Mouse (Mus musculus) gastrocnemius, adult 2 months (tissue): ENCODE measurements around the gene Zbtb16. TPM values are rescaled to one million over a fixed set of nuclear protein-coding genes. Genes with fewer than 3 reads are reported as not detected.

Experiments
- DNase-seq: peaks from one replicate; pipeline ENCODE4 v3.0.0; 2022
- H3K27ac ChIP-seq: fragments of 200-600 bp; 2 replicates; pipeline ENCODE4 v1.8.1; 2022; ENCODE audit warnings: mild to moderate bottlenecking
- H3K4me3 ChIP-seq: fragments of 200-600 bp; 2 replicates; pipeline ENCODE4 v1.8.1; 2022; ENCODE audit warnings: mild to moderate bottlenecking, moderate library complexity
- CTCF ChIP-seq: fragments of 200-600 bp; IDR thresholded peaks from 2 replicates; pipeline ENCODE4 v1.8.1; 2022; ENCODE audit warnings: antibody characterized with exemption, mild to moderate bottlenecking, moderate library complexity
- intact Hi-C: fragments of 180-260 bp; cut with DNase I; formaldehyde crosslinking; loops from one replicate; pipeline ENCODE4 v1.15.1; 2025
- total RNA-seq, 2 experiments: library from RNA; stranded (reverse); gene quantifications; 2 replicates each; pipeline ENCODE4 v1.2.3; 2021

Gene Zbtb16
- total RNA-seq, 2 experiments from 2014 or later, result 163 to 166 TPM

DNA sequence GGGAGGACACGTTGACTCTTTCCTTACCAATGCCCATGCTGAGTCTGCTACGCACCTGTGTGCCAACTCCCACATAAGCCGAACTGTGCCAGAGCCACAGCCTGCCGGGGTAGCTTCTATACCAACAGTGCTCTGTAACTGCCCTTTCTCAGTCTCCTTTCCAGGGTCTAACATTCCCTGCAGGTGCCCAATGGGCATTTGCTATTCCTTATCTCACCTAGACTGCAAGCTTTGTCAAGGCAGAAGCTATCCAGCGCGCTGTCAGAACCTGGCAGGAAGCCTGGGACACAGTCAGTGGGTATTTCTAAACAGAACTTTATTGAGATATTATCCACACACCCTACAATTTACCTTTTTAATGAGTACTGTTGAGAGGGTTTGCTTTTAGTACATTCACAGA lies 82.1 kb downstream of the Zbtb16 start:
- H3K27ac ChIP-seq, result peak overlapping the region; percentile 72
- no peak overlapping the region; the same call in 1 of the 2 replicates for H3K4me3 ChIP-seq
- no peak for DNase-seq
- no peak for TF ChIP-seq CTCF
- intact Hi-C loops, result no loop called here

DNA sequence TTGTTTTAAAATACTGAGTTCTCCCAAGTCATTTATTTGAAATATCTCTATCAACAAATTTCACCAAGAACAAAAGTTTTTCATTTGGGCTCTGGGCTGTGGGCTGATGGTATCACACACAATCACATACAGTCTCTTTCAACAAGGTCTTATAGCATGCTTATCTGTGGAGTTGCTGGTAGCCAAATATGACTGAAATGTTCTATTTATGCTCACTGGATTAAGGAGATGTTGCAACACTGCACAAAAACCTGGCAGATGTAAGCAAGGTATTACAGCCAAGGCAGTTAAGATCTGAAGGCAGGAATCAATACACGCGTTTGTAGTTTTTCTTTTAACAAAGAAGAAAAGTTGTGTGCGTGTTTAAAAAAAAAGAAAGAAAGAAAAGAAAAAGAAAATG lies 84.1 kb downstream of the Zbtb16 start:
- H3K4me3 ChIP-seq, result peak overlapping the region; percentile 30
- H3K27ac ChIP-seq, result peak overlapping the region; percentile 100
- TF ChIP-seq CTCF, result no peak
- intact Hi-C loops, result no loop called here
- DNase-seq, result no peak

DNA sequence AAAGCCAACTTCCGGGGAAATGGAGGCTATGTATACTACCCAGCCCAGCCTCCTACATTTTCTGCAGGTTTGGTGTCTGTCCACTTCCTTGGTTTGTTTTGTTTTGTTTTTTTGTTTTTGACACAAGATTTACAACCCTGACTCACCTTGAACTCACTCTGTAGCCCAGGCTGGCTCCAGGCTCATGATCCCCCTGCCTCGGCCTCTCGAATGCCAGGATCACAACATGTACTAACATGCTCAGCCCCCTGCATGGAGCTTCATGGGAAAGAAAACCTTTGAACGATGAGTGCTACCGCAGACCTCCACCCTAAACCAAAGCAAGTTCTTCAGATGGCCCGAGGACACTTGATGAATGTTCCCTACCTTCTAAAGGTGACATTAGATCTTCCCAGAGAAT lies 86.4 kb downstream of the Zbtb16 start:
- TF ChIP-seq CTCF, result no peak
- DNase-seq, result no peak
- Histone ChIP-seq H3K27ac (peak overlapping the region; percentile 100), H3K4me3 (peak overlapping the region; percentile 29; the same call in 1 of the 2 replicates)
- intact Hi-C loops, result no loop called here

- no peak for TF ChIP-seq CTCF
- intact Hi-C loops, result no loop called here
- Histone ChIP-seq H3K4me3 (peak overlapping the region; percentile 29; the same call in 1 of the 2 replicates), H3K27ac (peak overlapping the region; percentile 100)
- peak; percentile 80 for DNase-seq
These were observed 86.9 kb downstream of the Zbtb16 start for GRCm38 (mm10) chr9:48749168-48749567.

GRCm38 (mm10) chr9:48748761-48749160 lies 87.3 kb downstream of the Zbtb16 start:
- intact Hi-C loops, result no loop called here
- Histone ChIP-seq H3K4me3 (no peak overlapping the region; the same call in 1 of the 2 replicates), H3K27ac (peak overlapping the region; percentile 100)
- no peak for TF ChIP-seq CTCF
- DNase-seq, result no peak

DNA sequence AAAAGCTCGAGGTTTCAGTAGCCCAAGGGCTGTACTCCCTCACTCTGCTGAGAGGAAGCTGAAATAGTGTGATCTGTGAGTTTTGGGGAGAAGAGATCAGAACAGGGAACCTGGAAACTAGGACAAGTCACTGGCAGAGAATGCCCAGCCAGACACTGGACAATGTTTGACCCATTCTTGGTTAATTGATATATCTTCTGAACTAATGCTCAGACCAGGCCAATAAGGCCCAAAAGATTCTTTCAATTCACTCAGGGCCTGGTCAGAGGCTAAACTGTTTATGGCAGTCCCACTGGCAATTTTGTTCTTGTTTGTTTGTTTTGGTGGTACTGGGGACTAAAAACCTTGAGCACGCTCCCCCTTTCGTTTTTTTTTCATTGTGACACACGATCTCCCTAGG lies 87.8 kb downstream of the Zbtb16 start:
- Histone ChIP-seq H3K27ac (peak overlapping the region; percentile 100), H3K4me3 (no peak overlapping the region)
- DNase-seq, result no peak
- intact Hi-C loops, result no loop called here
- no peak for TF ChIP-seq CTCF

GRCm38 (mm10) chr9:48746506-48746905 lies 89.5 kb downstream of the Zbtb16 start:
- H3K4me3 ChIP-seq, result peak overlapping the region; percentile 19; the same call in 1 of the 2 replicates
- intact Hi-C loops, result no loop called here
- no peak for TF ChIP-seq CTCF
- peak overlapping the region; percentile 100 for H3K27ac ChIP-seq
- DNase-seq, result no peak

- peak overlapping the region; percentile 26 for H3K4me3 ChIP-seq
- intact Hi-C loops, result no loop called here
- peak overlapping the region; percentile 100 for H3K27ac ChIP-seq
- no peak for DNase-seq
- TF ChIP-seq CTCF, result no peak
These were observed 90.5 kb downstream of the Zbtb16 start for GRCm38 (mm10) chr9:48745347-48746119.

DNA sequence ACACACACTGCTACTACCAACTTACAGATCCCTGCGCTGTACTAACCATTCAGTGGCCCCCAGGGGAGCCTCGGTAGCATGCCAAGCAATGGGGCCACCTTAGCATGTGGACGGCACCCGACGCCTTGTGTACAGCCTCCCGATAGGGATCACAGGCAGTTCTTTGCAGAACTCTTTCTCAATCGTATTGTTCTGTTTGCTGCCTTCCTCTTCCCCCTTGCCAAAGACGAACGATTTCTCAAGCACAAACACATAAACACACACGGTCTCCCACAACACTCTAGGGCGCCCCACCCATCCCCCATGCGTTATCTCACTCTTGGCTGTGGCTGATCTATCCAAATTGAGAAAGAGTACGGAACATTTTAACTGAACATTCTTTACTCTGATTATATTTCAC lies 91.1 kb downstream of the Zbtb16 start:
- TF ChIP-seq CTCF, result no peak
- intact Hi-C loops, result no loop called here
- peak overlapping the region; percentile 100 for H3K27ac ChIP-seq

GRCm38 (mm10) chr9:48744451-48744850 lies 91.6 kb downstream of the Zbtb16 start:
- Histone ChIP-seq H3K27ac (peak overlapping the region; percentile 100), H3K4me3 (peak overlapping the region; percentile 25)
- TF ChIP-seq CTCF, result no peak

More for the DNA sequence above, 91.1 kb downstream of the Zbtb16 start:
- DNase-seq, result peak; percentile 90
- H3K4me3 ChIP-seq, result peak overlapping the region; percentile 25

DNA sequence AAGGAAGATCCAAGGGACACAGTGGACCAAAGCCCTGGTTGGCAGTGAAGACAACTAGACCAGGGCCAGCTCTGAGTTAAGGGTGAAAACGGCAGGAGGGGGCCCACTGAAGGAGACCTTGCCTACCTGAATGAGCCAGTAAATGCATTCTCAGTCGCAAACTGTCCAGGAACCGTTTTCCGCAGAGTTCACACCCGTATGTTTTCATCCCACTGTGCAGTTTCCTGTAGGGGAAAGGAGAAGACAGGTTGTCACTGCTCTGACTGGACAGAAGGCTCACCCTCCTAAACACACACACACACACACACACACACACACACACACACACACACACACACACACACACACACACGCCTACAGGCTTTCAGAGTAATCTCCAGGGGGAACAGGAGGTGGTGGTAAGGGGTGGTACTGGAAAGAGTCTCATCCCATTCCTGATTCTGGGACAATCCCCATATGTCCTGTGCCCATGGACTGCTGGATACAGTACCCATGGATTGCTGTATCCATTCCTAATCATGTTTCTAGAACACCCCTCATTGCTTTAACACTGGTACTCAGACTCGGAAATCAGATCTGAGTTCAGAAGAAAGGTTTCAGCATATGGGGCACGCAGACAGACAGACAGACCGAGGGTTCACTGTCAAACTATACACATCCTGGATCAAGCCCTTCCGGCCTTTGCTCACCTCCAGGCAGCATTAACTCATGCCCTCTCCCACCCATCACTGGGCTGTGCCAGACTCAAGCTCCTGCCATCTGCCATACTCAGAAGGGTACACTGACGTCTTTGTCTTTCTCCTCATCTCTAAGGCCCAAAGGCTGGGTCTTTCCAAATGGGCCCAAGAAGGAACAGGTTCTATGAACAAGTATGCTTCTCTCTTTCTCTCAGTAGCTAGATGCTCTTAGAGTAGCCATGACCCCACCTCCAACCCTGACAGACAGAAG lies 92.4 kb downstream of the Zbtb16 start:
- Histone ChIP-seq H3K4me3 (peak overlapping the region; percentile 37), H3K27ac (peak overlapping the region; percentile 100)
- no peak for DNase-seq
- no peak for TF ChIP-seq CTCF
- intact Hi-C loops, result no loop called here

More at GRCm38 (mm10) chr9:48744451-48744850, 91.6 kb downstream of the Zbtb16 start:
- no peak for DNase-seq
- intact Hi-C loops, result no loop called here

- peak overlapping the region; percentile 100 for H3K27ac ChIP-seq
- TF ChIP-seq CTCF, result no peak
- DNase-seq, result no peak
- intact Hi-C loops, result no loop called here
- peak overlapping the region; percentile 1; the same call in 1 of the 2 replicates for H3K4me3 ChIP-seq
These were observed 93.9 kb downstream of the Zbtb16 start for GRCm38 (mm10) chr9:48742150-48742549.
